Mouse (Mus musculus) stomach, postnatal 0 days (tissue): ENCODE data around the gene Ciz1. TPM values are rescaled to one million over a fixed set of nuclear protein-coding genes. Genes with fewer than 3 reads are reported as not detected.

ENCODE experiments used
- ATAC-seq: fragments of 200-750 bp; cut with Nextera tagmentation; 2 replicates; pipeline ENCODE4 v1.8.0; 2017; ENCODE audit not compliant: low FRiP score, low TSS enrichment
- DNase-seq: peaks from one replicate; pipeline ENCODE4 v3.0.0-alpha.2; 2016; ENCODE audit warnings: low spot score
- H3K27ac ChIP-seq: fragments of 300-500 bp; sonication (generic); replicated peaks from 2 replicates; pipeline ENCODE4 v1.5.1; 2014; ENCODE audit warnings: mild to moderate bottlenecking, control low read depth
- H3K27me3 ChIP-seq: fragments of 300-500 bp; sonication (generic); 2 replicates; pipeline ENCODE4 v1.6.1; 2014; ENCODE audit warnings: low read length; ENCODE audit not compliant: control insufficient read depth, insufficient read depth
- H3K36me3 ChIP-seq: fragments of 300-500 bp; sonication (generic); 2 replicates; pipeline ENCODE4 v1.6.1; 2014; ENCODE audit warnings: low read length, mixed read lengths; ENCODE audit not compliant: control insufficient read depth, insufficient read depth
- H3K4me1 ChIP-seq: fragments of 300-500 bp; sonication (generic); replicated peaks from 2 replicates; pipeline ENCODE4 v1.6.1; 2014; ENCODE audit warnings: antibody characterized with exemption; ENCODE audit not compliant: control insufficient read depth, insufficient read depth
- H3K4me2 ChIP-seq: fragments of 300-500 bp; sonication (generic); replicated peaks from 2 replicates; pipeline ENCODE4 v1.6.1; 2014; ENCODE audit warnings: low read depth, mild to moderate bottlenecking, control low read depth, moderate library complexity
- H3K4me3 ChIP-seq: fragments of 300-500 bp; sonication (generic); 2 replicates; pipeline ENCODE4 v1.5.1; 2014; ENCODE audit warnings: low read depth, low read length, control low read depth
- H3K9ac ChIP-seq: fragments of 300-500 bp; sonication (generic); 2 replicates; pipeline ENCODE4 v1.6.1; 2014; ENCODE audit warnings: mild to moderate bottlenecking, low read length, control low read depth, mixed read lengths
- H3K9me3 ChIP-seq: fragments of 300-500 bp; sonication (generic); 2 replicates; pipeline ENCODE4 v1.6.1; 2016; ENCODE audit warnings: low read length; ENCODE audit not compliant: control insufficient read depth
- CTCF ChIP-seq: IDR thresholded peaks from 2 replicates; pipeline ENCODE4 v1.5.1; 2016; ENCODE audit warnings: antibody characterized with exemption, low read depth, mild to moderate bottlenecking, moderate library complexity
- EP300 ChIP-seq: optimal IDR thresholded peaks from 2 replicates; pipeline ENCODE3; 2016; ENCODE audit warnings: antibody characterized with exemption
- WGBS: fragments of 180-500 bp; shearing (Covaris S2); extraction: QIAGEN DNeasy Blood & Tissue Kit; methylation state at CpG from one replicate; pipeline ENCODE4 v1.1.7; 2014; 5-methylcytosine and 5-hydroxymethylcytosine counted together
- polyA plus RNA-seq: library from polyadenylated mRNA; unstranded; fragments of >200 nt; fragmentation: Nextera tagmentation; extraction: Ambion mirVana; gene quantifications from 2 replicates; pipeline ENCODE4 v1.2.1, GENCODE M21; 2015

Ciz1 gene
- polyA plus RNA-seq, 1 experiment from 2014 or later, result 14.0 TPM

DNA sequence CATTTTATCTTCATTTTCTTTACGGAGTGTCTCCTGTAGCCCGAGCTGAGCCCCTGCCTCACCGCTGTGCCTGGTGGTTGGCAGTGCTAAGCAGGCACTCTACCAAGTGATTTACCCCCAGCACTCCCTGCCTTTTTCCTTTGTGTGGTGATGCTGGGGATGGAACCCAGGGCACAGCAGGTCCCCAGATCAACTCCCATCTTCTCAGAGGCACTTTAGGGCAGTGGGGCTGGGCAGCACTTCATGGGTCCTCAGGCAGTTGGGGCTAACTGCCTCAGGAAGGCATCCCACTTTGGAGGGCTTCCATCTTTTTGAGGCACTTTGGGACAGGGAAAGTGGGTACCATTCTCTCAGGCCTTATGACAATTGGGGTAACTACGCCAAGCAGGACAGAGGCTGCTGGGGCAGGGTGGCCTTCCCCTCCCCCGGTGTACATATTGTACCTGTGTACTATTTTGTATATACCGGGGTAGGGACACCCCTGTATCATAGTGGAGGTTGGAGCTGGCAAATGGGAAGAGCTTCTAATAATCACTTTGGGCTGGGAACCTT lies 44.8 kb upstream of the Ciz1 start:
- H3K9me3 ChIP-seq, result no peaks in the 10 kb centered on the region
- no peak overlapping the region for H3K9ac ChIP-seq
- peaks cover 5% of the 10 kb centered on the region for H3K4me1 ChIP-seq
- ATAC-seq, result no peak
- no peak overlapping the region for H3K4me2 ChIP-seq
- H3K4me3 ChIP-seq, result no peak overlapping the region
- no peaks in the 10 kb centered on the region for H3K27me3 ChIP-seq
- 79% methylated on average over 6 of the region's 6 CpGs for WGBS
- DNase-seq, result no peak
- no peak for TF ChIP-seq CTCF
- TF ChIP-seq EP300, result no peak
- peaks cover 25% of the 10 kb centered on the region for H3K36me3 ChIP-seq
- no peak overlapping the region for H3K27ac ChIP-seq

DNA sequence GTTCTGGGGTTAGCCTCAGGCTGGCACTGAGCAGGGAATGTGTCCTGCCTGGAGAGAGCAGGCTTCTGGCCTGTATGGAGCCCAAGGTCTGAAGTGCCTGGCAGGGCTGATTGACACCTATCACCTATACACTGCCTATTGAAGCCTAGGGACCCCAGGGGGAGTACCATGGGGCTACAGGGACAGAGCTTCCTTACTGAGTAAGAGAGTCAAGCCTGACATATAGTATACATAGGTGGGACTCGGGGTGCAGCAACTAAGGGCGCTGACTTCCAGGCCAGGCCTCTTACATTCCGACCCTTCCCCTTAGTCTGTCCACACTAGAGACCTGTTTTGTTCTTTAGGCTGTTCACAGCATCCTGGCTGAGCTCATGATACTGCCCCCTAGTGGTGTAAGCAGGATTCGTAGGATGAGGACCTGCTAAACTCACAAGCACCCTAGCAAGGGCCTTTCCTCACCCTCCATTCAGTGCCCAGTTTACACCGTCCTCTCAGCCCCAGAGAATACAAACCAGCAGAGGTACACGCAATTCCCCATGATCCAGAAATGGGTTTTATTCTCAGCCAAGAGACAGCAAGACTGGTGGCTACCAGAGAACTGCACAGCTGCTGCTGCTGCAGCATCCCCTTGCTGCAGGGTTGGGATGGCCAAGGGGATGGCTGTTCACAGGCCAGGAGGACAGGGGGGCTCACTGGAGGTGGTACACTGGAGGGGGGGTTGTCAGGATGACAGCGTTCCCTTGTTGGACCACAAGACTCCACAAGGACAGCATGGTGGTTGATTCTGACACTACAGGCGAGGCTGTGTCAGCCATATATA lies 44.0 kb upstream of the Ciz1 start:
- DNase-seq, result peak; percentile 60

DNA sequence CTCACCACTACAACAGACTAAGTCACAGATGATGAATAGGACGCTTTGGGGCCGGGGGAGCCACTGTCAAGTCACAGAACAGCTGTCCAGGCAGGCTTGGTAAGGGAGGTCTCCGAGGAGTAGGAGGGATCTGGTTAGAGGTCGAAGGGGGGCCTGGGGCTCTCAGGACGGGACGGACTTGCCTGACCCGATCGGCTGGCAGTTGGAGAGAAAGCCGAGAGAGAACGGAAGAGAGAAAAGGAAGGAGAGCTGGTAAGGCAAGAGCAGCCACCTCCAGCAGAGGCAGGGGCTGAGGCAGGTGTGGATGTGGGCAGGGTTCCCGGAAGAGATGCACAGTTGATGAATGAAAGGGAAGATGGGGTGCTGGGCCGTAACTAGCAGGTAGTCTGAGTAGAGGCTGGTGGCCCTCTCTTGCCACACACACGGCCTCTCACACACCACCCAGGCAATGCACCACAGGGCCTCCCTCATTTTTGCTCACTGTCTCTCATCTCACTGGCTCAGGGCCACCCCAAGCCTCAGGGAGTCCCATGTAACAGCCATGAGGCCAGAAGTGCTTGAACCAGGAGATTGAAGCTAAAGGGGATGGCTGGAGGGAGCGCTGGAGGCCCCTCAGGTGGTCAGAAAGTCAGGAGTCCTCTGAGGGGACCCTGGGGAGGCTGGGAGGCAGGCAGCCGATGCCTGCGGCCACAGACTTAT lies 43.1 kb upstream of the Ciz1 start:
- Histone ChIP-seq H3K36me3 (peaks cover 20% of the 10 kb centered on the region; the same call in 1 of the 2 replicates), H3K27ac (no peak overlapping the region)

More for the DNA sequence above, 44.0 kb upstream of the Ciz1 start:
- 59% methylated on average over 8 of the region's 8 CpGs for WGBS
- ATAC-seq, result no peak
- H3K4me1 ChIP-seq, result peaks cover 5% of the 10 kb centered on the region
- peak overlapping the region; percentile 23; the same call in 1 of the 2 replicates for H3K9ac ChIP-seq
- no peak overlapping the region for H3K4me2 ChIP-seq
- no peak overlapping the region for H3K4me3 ChIP-seq
- H3K27ac ChIP-seq, result no peak overlapping the region
- peak; percentile 88 for TF ChIP-seq CTCF
- no peak for TF ChIP-seq EP300
- H3K9me3 ChIP-seq, result no peaks in the 10 kb centered on the region
- peaks cover 25% of the 10 kb centered on the region for H3K36me3 ChIP-seq
- H3K27me3 ChIP-seq, result no peaks in the 10 kb centered on the region

DNA sequence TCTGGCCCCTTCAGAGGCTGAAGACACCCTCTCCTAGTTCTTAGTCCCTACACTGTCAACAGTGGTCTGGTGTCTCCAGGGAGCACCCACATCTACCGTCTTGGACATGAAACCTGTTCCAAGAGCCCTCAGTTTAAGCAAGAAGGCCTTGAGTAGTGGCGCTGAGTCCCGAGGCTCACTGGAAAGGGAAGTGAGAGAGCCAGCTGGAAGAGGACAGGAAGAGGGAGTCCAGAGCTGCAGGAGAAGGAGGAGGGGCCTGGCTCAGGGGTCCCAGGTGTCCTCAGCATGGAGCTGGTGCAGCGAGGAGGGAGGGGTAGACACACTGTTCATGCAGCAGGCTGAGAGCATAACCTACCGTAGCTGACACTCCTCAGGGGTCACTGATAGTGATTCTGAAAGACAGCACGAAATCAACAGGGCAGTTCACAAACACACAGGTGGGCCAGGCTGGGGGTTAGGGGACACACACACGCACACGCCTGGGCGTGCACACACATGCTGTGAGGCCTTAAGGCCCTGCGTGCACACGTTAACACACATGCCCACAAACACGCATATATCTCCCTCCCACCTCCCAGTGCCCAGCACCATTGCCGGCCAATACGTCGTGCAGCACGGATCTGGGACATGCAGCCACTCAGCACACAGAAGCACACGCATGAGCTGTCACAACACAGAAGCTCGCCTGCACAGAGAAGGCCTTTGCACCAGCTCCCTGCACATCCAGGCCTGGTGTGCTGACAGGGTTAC lies 41.9 kb upstream of the Ciz1 start:
- Histone ChIP-seq H3K4me3 (no peak overlapping the region), H3K9me3 (no peaks in the 10 kb centered on the region), H3K27me3 (no peaks in the 10 kb centered on the region), H3K9ac (no peak overlapping the region), H3K36me3 (peaks cover 13% of the 10 kb centered on the region; the same call in 1 of the 2 replicates), H3K27ac (no peak overlapping the region), H3K4me2 (no peak overlapping the region), H3K4me1 (peaks cover 5% of the 10 kb centered on the region)
- no peak for DNase-seq
- no peak for ATAC-seq
- 82% methylated on average over 18 of the region's 18 CpGs for WGBS
- TF ChIP-seq CTCF (no peak), EP300 (no peak)

More for the DNA sequence above, 43.1 kb upstream of the Ciz1 start:
- H3K9ac ChIP-seq, result no peak overlapping the region
- no peak overlapping the region for H3K4me3 ChIP-seq
- DNase-seq, result no peak
- H3K27me3 ChIP-seq, result no peaks in the 10 kb centered on the region
- 85% methylated on average over 16 of the region's 16 CpGs for WGBS
- no peaks in the 10 kb centered on the region for H3K9me3 ChIP-seq
- no peak for ATAC-seq
- no peak overlapping the region for H3K4me2 ChIP-seq
- H3K4me1 ChIP-seq, result peaks cover 5% of the 10 kb centered on the region
- TF ChIP-seq EP300 (no peak), CTCF (no peak)

DNA sequence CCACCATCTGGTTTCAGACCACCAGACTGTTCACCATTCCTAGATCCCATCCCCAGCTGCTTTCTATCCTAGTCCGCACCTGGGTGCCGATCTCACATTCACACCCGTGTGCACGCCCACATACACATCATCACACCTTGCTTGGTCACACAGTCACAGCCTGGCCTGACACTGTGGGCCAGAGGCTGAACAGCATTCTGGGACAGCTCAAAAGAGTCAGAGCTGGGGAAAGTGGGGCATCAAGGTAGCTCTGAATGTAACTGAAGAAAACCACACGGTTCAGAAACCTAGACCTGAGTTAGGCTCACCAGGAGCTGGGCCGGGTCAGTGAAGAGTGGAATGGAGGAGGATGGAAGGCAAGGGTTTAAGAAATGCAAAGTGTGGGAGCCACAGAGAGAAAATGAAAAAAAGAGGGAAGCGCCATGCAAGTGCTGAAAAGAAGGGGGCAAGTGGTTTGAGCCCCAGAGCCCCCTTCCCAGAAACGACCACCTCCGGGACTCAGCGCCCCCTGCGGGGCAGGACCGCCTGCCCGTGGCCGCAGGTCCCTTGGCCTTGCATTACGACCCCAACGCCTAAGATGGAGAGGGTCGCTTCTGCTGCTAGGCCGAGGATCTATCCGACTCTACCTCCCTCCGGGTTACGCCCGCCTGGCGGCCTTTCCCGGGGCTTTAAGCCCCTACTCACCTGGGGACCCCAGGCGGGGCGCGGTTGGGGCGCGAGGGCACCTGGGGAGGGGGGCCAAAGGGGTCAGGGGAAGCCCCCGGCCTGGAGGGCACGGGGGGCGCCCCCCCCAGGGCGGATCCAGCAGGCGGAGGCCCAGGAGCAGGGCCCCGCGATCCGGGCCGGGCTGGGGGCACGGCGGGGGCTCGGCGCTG lies 40.4 kb upstream of the Ciz1 start:
- Histone ChIP-seq H3K4me1 (peaks cover 5% of the 10 kb centered on the region), H3K36me3 (peaks cover 2% of the 10 kb centered on the region; the same call in 1 of the 2 replicates), H3K4me3 (peak overlapping the region; percentile 60), H3K9ac (peak overlapping the region; percentile 70), H3K4me2 (peak overlapping the region; percentile 100), H3K27me3 (no peaks in the 10 kb centered on the region), H3K27ac (0 out of 2 replicates have a peak overlapping the region, but pooled peaks have one; percentile 40), H3K9me3 (no peaks in the 10 kb centered on the region)
- TF ChIP-seq CTCF (peak; percentile 39), EP300 (no peak)
- WGBS, result 11% methylated on average over 37 of the region's 42 CpGs
- DNase-seq (no peak), ATAC-seq (no peak)
